Mouse (Mus musculus) lung, postnatal 0 days (tissue): ENCODE data around the gene Fry. TPM values are rescaled to one million over a fixed set of nuclear protein-coding genes. Genes with fewer than 3 reads are reported as not detected.

Experiments used
- ATAC-seq: fragments of 200-750 bp; cut with Nextera tagmentation; 2 replicates; pipeline ENCODE4 v1.8.0; 2017; ENCODE audit warnings: moderate library complexity
- DNase-seq: peaks from one replicate; pipeline ENCODE4 v3.0.0-alpha.2; 2016; ENCODE audit warnings: low spot score
- H3K27ac ChIP-seq: fragments of 300-500 bp; sonication (generic); 2 replicates; pipeline ENCODE4 v1.5.1; 2014; ENCODE audit warnings: antibody characterized with exemption, mild to moderate bottlenecking, low read length, mixed read lengths
- H3K27me3 ChIP-seq: fragments of 300-500 bp; sonication (generic); replicated peaks from 2 replicates; pipeline ENCODE4 v1.6.1; 2014; ENCODE audit warnings: low read length, mixed read lengths; ENCODE audit not compliant: insufficient read depth
- H3K36me3 ChIP-seq: fragments of 300-500 bp; sonication (generic); 2 replicates; pipeline ENCODE4 v1.6.1; 2014; ENCODE audit warnings: low read length, mixed read lengths; ENCODE audit not compliant: insufficient read depth
- H3K4me1 ChIP-seq: fragments of 300-500 bp; sonication (generic); 2 replicates; pipeline ENCODE4 v1.6.1; 2014; ENCODE audit warnings: antibody characterized with exemption, low read depth, low read length, mixed read lengths; ENCODE audit not compliant: insufficient read depth
- H3K4me2 ChIP-seq: fragments of 300-500 bp; sonication (generic); replicated peaks from 2 replicates; pipeline ENCODE4 v1.6.1; 2014; ENCODE audit warnings: low read depth, mild to moderate bottlenecking, low read length, moderate library complexity, mixed read lengths
- H3K4me3 ChIP-seq: fragments of 300-500 bp; sonication (generic); 2 replicates; pipeline ENCODE4 v1.5.1; 2014; ENCODE audit warnings: low read depth, low read length
- H3K9ac ChIP-seq: fragments of 300-500 bp; sonication (generic); replicated peaks from 2 replicates; pipeline ENCODE4 v1.6.1; 2014; ENCODE audit warnings: low read depth, mild to moderate bottlenecking
- H3K9me3 ChIP-seq: fragments of 300-500 bp; sonication (generic); 2 replicates; pipeline ENCODE4 v1.6.1; 2016; ENCODE audit warnings: low read length, mixed read lengths
- CTCF ChIP-seq: IDR thresholded peaks from 2 replicates; pipeline ENCODE4 v1.5.1; 2016; ENCODE audit warnings: antibody characterized with exemption, mild to moderate bottlenecking
- EP300 ChIP-seq: IDR thresholded peaks from 2 replicates; pipeline ENCODE4 v1.6.1; 2016; ENCODE audit warnings: antibody characterized with exemption, mild to moderate bottlenecking, control low read depth
- WGBS: fragments of 180-500 bp; shearing (Covaris S2); extraction: QIAGEN DNeasy Blood & Tissue Kit; methylation state at CpG from one replicate; pipeline ENCODE4 v1.1.7; 2014; 5-methylcytosine and 5-hydroxymethylcytosine counted together
- polyA plus RNA-seq: library from polyadenylated mRNA; unstranded; fragments of >200 nt; fragmentation: Nextera tagmentation; extraction: Ambion mirVana; gene quantifications from 2 replicates; pipeline ENCODE4 v1.2.1, GENCODE M21; 2015

Gene Fry
- polyA plus RNA-seq, 1 experiment from 2014 or later: 20.8 TPM

- DNase-seq (no peak), ATAC-seq (no peak)
- no peak overlapping the region for H3K27ac ChIP-seq
- H3K36me3 ChIP-seq: peaks cover 6% of the 10 kb centered on the region; the same call in 1 of the 2 replicates
- H3K27me3 ChIP-seq: no peaks in the 10 kb centered on the region
- H3K4me2 ChIP-seq: no peak overlapping the region
- no peaks in the 10 kb centered on the region for H3K9me3 ChIP-seq
- no peaks in the 10 kb centered on the region for H3K4me1 ChIP-seq
- 45% methylated on average over 12 of the region's 12 CpGs for WGBS
- no peak overlapping the region for H3K4me3 ChIP-seq
- TF ChIP-seq EP300 (no peak), CTCF (no peak)
- H3K9ac ChIP-seq: no peak overlapping the region
Observed at GRCm38 (mm10) chr5:150412750-150413450, 294.5 kb downstream of the Fry start.

- DNase-seq (no peak), ATAC-seq (no peak)
- Histone ChIP-seq H3K27ac (no peak overlapping the region), H3K4me3 (no peak overlapping the region), H3K36me3 (peaks cover 6% of the 10 kb centered on the region; the same call in 1 of the 2 replicates), H3K9ac (no peak overlapping the region), H3K4me2 (no peak overlapping the region), H3K9me3 (no peaks in the 10 kb centered on the region), H3K4me1 (no peaks in the 10 kb centered on the region), H3K27me3 (no peaks in the 10 kb centered on the region)
- TF ChIP-seq EP300: no peak
- TF ChIP-seq CTCF: peak; percentile 19; the same call in 1 of the 2 replicates
Observed at GRCm38 (mm10) chr5:150414823-150415222, 296.4 kb downstream of the Fry start.

- Histone ChIP-seq H3K4me1 (no peaks in the 10 kb centered on the region), H3K36me3 (peaks cover 6% of the 10 kb centered on the region; the same call in 1 of the 2 replicates), H3K4me2 (no peak overlapping the region), H3K9ac (no peak overlapping the region), H3K27me3 (no peaks in the 10 kb centered on the region), H3K9me3 (no peaks in the 10 kb centered on the region), H3K27ac (no peak overlapping the region), H3K4me3 (no peak overlapping the region)
- TF ChIP-seq EP300 (no peak), CTCF (no peak)
- DNase-seq (no peak), ATAC-seq (no peak)
- WGBS: 92% methylated on average over 2 of the region's 2 CpGs
Observed at GRCm38 (mm10) chr5:150417223-150417622, 298.8 kb downstream of the Fry start.

GRCm38 (mm10) chr5:150418035-150418434 is 299.6 kb downstream of the Fry start:
- Histone ChIP-seq H3K9me3 (no peaks in the 10 kb centered on the region), H3K4me1 (no peaks in the 10 kb centered on the region), H3K27me3 (no peaks in the 10 kb centered on the region), H3K9ac (no peak overlapping the region), H3K4me3 (no peak overlapping the region), H3K4me2 (no peak overlapping the region), H3K27ac (no peak overlapping the region), H3K36me3 (peaks cover 6% of the 10 kb centered on the region; the same call in 1 of the 2 replicates)
- no peak for TF ChIP-seq EP300
- no peak for TF ChIP-seq CTCF
- WGBS: 29% methylated on average over 6 of the region's 6 CpGs
- DNase-seq: no peak
- ATAC-seq: no peak

GRCm38 (mm10) chr5:150425038-150425437 is 306.6 kb downstream of the Fry start:
- TF ChIP-seq CTCF (no peak), EP300 (no peak)
- Histone ChIP-seq H3K4me2 (no peak overlapping the region), H3K9me3 (no peaks in the 10 kb centered on the region), H3K27me3 (no peaks in the 10 kb centered on the region), H3K27ac (no peak overlapping the region), H3K9ac (no peak overlapping the region), H3K36me3 (no peaks in the 10 kb centered on the region), H3K4me3 (no peak overlapping the region), H3K4me1 (no peaks in the 10 kb centered on the region)
- 61% methylated on average over 5 of the region's 5 CpGs for WGBS
- DNase-seq (no peak), ATAC-seq (no peak)

GRCm38 (mm10) chr5:150426595-150426994 is 308.1 kb downstream of the Fry start:
- H3K9me3 ChIP-seq: no peaks in the 10 kb centered on the region
- no peak overlapping the region for H3K4me2 ChIP-seq
- TF ChIP-seq EP300 (no peak), CTCF (peak; percentile 64)
- H3K36me3 ChIP-seq: no peaks in the 10 kb centered on the region
- DNase-seq: no peak
- no peak overlapping the region for H3K9ac ChIP-seq
- 91% methylated on average over 3 of the region's 3 CpGs for WGBS
- H3K27me3 ChIP-seq: no peaks in the 10 kb centered on the region
- no peaks in the 10 kb centered on the region for H3K4me1 ChIP-seq
- no peak for ATAC-seq
- no peak overlapping the region for H3K27ac ChIP-seq
- no peak overlapping the region for H3K4me3 ChIP-seq
